Mouse (Mus musculus) ZHBTc4 (cell line): ENCODE data around the gene Cdkl1.
A peak's percentile ranks its signal among the peaks of the same experiment; 100 is the strongest.

ENCODE experiments used
- DNase-seq: peaks from one replicate; pipeline ENCODE4 v3.0.0-alpha.2; 2011; ENCODE audit warnings: low read depth, low spot score

Gene Cdkl1

GRCm38 (mm10) chr12:69783247-69784025 lies 7.6 kb downstream of the Cdkl1 start:
- peak; percentile 63 for DNase-seq

GRCm38 (mm10) chr12:69781935-69782650 lies 9.0 kb downstream of the Cdkl1 start:
- no peak for DNase-seq

GRCm38 (mm10) chr12:69781480-69781879 lies 9.6 kb downstream of the Cdkl1 start:
- DNase-seq: no peak

GRCm38 (mm10) chr12:69777957-69778356 lies 13.1 kb downstream of the Cdkl1 start:
- no peak for DNase-seq

- DNase-seq: no peak
These were observed 13.7 kb downstream of the Cdkl1 start for GRCm38 (mm10) chr12:69777341-69777730.

- DNase-seq: no peak
These were observed 14.3 kb downstream of the Cdkl1 start for GRCm38 (mm10) chr12:69776607-69777340.

- DNase-seq: no peak
These were observed 22.2 kb downstream of the Cdkl1 start for GRCm38 (mm10) chr12:69768841-69769240.

GRCm38 (mm10) chr12:69767476-69768258 lies 23.4 kb downstream of the Cdkl1 start:
- no peak for DNase-seq

- no peak for DNase-seq
These were observed 24.7 kb downstream of the Cdkl1 start for GRCm38 (mm10) chr12:69766185-69766904.

- no peak for DNase-seq
These were observed 25.5 kb downstream of the Cdkl1 start for GRCm38 (mm10) chr12:69765543-69765942.

GRCm38 (mm10) chr12:69761603-69762002 lies 29.5 kb downstream of the Cdkl1 start:
- no peak for DNase-seq

- DNase-seq: peak; percentile 31
These were observed 30.2 kb downstream of the Cdkl1 start for GRCm38 (mm10) chr12:69760743-69761406.

GRCm38 (mm10) chr12:69760014-69760413 lies 31.1 kb downstream of the Cdkl1 start:
- DNase-seq: no peak

- DNase-seq: no peak
These were observed 31.7 kb downstream of the Cdkl1 start for GRCm38 (mm10) chr12:69759267-69759885.

- peak; percentile 33 for DNase-seq
These were observed 32.6 kb downstream of the Cdkl1 start for GRCm38 (mm10) chr12:69758221-69759185.

- peak; percentile 92 for DNase-seq
These were observed 33.5 kb downstream of the Cdkl1 start for GRCm38 (mm10) chr12:69757418-69758141.

- no peak for DNase-seq
These were observed 35.1 kb downstream of the Cdkl1 start for GRCm38 (mm10) chr12:69756015-69756414.

GRCm38 (mm10) chr12:69753936-69754335 lies 37.1 kb downstream of the Cdkl1 start:
- DNase-seq: no peak
